Mouse (Mus musculus) layer of hippocampus, adult 8-10 months (tissue): ENCODE results near the gene Igf2bp3. TPM values are rescaled to one million over a fixed set of nuclear protein-coding genes. Genes with fewer than 3 reads are reported as not detected.

Source experiments
- DNase-seq, 2 experiments: peaks; one replicate each; pipeline ENCODE4 v3.0.0; 2022; ENCODE audit warnings: low spot score in 2 of 2
- total RNA-seq, 4 experiments: library from RNA; stranded (reverse); gene quantifications; 2 replicates each; pipeline ENCODE4 v1.2.4; 2022

Igf2bp3 gene
- total RNA-seq, 4 experiments from 2014 or later, result not detected

DNA sequence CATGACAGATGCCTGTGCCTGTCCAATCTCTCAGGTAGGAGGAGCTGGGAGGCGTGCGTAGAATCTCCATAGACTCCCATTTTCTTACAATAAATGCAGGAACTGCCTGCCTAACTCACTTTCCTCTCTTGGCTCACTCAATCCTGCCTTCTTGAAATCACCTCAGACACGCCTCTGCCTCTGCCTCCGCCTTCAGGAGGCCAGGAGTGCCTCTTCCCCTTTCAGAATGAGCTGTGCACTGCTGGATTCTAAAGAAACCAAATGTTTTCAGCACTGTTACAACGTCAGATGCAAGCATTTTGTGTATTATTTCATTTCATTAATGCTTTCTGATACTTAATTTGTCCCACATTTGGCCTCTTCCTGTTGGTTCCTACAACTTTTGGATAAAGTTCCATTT, 38.7 kb downstream of the Igf2bp3 start:
- no peak for DNase-seq

DNA sequence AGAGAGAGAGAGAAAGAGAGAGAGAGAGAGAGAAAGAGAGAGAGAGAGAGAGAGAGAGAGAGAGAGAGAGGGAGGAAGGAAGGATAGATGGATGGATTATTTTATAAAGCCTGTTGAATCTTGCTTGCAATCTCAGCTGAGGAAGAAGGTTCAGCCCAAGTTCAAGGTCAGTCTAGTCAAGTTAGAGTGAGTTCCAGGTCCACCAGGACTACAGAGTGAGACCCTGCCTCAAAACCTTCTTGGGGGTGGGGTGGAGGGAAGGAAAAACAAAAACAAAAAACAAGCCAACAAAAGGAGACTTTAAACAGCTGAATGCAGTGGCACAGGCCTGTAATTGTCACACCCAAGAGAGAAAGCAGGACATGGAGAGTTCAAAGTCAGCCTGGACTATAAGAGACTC, 40.1 kb downstream of the Igf2bp3 start:
- DNase-seq, result no peak

DNA sequence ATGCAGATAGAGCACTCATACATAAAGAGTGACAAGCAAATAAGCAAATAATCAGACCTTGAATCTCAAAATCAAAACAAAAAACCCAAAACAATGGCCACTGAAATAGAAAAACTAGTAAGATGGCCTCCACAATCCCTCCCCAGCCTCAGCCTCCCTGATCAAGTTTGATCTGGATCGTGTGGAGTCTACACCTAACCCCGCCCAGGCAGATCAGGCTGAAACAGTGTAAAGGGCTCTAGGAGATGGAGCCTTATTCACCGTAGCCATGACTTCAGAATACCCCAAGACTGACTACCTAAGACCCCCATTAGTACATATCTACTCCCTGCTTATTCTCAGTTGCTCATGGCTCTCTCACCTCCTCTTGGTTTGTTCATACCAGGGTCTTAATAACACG, 41.1 kb downstream of the Igf2bp3 start:
- no peak for DNase-seq

DNA sequence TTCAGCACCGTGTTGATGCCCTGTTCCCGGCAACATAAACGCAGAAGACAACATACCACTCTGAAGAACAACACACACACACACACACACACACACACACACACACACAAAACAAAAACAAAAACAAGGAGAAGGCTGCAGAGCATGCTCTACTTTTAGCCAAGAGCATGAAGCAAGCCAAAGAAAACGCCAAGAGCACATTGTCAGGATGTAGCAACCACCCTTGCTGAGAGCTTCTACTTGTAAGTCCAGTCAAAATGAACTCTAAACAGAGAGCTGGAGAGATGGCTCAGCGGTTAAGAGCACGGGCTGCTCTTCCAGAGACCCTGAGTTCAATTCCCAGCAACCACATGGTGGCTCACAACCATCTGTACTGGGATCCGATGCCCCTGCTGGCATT, 41.5 kb downstream of the Igf2bp3 start:
- no peak for DNase-seq

DNA sequence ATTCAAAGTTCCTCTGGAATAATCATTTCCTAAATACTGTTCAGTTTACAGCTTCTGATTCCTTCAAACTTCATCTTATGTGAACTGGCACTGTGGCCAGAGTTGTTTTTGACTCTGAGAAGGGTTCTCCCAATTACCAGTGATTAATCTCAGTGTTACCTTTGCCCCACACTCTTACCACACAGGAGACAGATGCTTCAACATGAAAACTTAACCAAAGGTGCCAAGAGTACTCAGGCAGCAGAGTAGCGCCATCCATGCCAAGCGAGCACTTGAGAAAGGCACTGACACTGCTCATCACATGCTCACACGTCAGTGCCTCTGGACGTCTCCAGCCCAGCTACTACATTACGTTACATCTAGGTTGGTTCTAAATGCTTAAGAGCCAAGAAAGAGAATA, 43.5 kb downstream of the Igf2bp3 start:
- no peak for DNase-seq

DNA sequence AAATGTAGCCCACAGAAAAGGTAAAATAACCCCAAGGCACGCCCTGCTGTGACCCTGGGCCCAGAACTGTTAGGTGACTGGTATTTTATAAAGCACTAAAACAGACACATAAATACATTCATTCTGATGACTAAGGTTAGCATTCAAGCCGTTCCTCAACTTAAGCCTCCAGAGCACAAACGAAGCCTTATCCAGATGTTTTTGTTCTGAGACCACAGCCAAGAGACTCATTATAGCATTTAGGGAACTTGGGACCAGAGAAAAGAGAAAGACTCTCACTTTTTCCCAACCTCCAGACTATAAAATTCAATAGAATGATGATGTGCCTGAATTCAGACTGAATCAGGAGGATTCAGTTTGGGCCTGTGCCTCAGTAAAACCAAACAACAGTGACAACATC, 46.1 kb downstream of the Igf2bp3 start:
- DNase-seq, result no peak

DNA sequence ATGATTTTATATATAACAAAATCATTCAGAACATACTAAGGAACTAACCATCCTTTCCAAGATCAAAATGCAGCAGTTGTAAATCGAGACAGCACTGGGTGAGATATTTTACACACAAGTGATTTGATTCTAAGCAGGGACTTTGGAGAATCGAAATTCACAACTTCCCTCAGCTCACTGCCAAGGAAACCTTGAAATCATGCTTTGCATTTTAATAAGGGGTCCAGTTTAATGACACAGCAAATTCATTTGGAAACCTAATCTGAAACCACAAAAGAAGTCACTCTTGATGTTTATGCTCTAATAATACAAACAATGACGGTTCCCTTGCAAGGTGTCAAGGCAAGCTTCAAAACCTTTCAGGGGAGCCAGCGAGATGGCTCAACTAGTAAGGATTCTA, 47.4 kb downstream of the Igf2bp3 start:
- DNase-seq, result no peak

DNA sequence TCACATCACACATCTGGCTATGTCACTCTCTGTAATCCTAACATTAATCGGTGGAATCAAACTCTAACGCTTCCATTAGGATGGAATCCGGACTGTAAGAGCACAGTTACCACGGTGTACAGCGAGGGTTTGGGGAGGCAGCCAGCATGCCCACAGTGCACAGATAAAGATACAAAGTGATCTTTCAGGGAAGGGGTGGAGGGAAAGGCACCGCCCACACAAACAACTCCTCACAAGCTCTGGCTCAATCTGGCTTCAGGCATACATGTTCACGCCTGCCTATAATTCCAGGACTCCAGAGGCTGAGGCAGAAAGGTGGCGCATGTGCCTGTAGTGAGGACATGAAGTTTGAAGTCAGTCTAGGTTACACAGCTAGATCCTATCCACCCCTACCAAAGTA, 48.4 kb downstream of the Igf2bp3 start:
- no peak for DNase-seq

DNA sequence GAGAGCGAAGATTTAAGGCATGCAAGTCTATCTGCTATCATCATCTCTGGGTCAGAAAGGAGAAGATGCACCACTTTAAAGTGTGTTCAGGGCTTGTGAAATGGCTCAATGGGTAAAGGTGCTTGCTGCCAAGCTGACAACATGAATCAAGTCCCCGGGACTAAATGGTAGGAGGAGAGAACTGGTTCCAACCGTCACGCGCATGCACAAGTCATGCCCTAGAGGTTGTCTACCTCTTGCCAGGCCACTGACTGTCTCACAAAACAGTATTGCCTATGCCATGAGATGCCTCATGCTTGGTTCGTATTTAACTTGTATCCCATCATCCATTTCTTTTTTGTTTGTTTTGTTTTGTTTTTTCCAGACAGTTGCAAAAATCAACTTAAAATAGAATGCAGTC, 48.9 kb downstream of the Igf2bp3 start:
- no peak for DNase-seq

DNA sequence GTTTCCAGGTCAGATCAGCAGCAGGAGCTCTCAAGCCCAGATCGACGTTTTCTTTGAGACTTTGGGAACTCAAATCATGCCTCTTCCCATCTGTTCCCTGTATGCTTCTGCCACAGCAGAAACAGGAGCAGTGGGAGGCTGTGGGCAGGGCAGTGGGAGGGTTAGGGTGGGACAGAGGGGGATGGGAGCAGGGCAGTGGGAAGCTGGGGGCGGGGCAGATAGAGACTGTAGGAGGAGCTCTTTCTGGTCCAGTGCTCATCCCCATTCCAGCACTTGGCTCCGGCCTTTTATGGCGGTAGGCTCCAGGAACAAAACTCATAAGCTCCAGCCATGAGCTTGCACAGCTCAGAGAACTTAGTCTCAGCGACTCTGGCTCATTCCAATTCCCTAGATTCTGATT, 49.7 kb downstream of the Igf2bp3 start:
- no peak for DNase-seq

DNA sequence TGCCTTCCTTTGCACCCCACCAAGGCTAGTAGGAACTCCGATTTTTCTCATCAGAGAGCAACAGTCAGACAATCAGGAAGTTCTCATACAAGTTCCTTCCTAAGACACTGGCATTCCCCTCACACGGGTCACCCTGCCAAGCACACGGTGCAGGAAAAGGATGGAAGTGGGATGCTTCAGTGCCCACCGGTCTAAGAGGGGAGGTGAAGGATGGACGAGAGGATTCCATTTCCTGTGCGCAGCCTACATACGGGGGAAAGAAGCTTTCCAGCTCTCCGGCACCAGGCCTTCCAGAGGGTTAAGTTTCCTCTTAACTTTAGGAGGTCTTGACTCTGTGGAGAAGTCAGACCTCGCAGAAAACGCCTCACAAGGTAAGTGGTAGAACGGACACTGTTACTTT, 50.1 kb downstream of the Igf2bp3 start:
- no peak for DNase-seq

DNA sequence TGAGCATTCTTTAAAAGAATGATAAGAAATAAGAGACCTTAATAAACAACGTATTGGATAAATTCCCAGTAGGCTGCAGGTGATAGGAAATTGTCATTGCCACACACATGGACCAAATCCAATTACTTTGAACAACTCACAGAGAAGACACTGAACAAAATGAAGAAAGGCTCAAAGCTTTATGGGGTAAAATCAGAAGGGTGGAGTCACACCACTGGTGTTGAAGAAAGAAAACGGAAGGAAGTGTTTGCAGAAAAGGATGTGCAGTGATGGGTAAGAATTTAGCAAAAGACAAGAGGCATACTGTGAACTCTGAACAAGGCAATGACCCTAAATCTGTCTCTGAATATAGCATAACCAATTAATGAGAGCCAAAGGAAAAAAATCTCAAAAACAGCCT, 54.8 kb downstream of the Igf2bp3 start:
- no peak for DNase-seq

DNA sequence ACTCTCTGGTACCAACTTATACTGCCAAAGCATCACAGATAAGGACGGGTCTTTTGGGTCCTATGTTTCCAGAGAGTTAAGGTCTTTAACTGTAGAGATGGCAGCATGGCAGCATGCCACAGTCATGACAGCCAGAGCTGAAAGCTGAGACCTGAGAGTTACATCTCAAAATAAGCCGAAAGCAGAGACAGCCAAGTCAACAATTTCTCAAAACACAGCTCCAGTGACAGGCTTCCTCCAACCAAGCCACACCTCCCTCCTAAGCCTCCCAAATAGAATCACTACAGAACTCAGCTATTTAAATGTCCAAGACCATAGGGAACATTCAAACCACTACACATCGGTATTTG, 58.0 kb downstream of the Igf2bp3 start:
- no peak for DNase-seq

DNA sequence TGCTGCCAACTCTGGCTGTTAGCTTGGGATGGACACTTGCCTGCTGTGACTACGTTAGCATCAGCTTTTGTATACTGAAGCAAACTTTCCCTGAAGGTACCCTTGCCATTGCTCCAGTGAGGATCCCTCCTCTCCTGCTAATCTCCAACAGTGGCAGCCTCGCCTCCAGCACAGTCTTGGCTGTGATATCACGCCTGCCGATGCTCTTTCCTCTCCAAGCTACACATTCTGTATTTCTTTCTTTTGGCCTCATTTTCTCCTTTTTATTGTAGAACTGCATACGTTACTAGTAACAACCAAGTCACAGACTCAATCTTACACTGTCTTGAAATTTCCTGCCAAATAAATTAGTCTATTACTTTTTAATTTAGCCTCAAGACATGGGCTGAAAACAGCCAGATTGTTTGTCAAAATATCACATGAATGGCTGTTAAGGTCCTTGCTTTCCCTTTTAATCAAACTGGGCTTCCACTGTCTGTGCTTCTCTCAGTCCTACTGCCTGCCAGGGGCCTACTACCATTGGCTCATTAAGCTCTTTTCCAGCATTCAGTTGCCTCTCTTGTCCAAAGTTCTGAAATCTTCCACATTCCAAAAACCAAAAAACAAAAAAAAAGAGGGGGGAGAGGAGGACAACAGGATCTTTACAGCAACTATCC, 58.5 kb downstream of the Igf2bp3 start:
- DNase-seq, result no peak

DNA sequence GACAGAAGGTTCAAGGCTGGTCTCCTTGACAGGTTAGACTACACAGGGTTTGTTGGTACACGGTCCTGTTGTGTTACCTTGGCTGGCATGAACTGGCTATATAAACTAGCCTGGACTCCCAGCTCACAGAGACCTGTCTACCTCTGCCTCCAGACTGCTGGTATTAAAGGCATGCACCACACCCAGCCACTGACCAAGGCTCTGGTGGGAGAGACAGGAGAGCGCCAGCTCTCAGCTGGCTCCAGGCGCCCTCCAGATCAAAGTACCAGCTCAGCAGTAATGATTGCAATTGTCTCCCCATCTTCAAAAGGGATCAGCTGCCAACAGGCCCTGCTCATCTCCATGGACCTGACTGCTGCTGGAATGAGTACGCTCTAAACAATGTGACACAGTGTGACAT, 63.3 kb downstream of the Igf2bp3 start:
- DNase-seq, result no peak

DNA sequence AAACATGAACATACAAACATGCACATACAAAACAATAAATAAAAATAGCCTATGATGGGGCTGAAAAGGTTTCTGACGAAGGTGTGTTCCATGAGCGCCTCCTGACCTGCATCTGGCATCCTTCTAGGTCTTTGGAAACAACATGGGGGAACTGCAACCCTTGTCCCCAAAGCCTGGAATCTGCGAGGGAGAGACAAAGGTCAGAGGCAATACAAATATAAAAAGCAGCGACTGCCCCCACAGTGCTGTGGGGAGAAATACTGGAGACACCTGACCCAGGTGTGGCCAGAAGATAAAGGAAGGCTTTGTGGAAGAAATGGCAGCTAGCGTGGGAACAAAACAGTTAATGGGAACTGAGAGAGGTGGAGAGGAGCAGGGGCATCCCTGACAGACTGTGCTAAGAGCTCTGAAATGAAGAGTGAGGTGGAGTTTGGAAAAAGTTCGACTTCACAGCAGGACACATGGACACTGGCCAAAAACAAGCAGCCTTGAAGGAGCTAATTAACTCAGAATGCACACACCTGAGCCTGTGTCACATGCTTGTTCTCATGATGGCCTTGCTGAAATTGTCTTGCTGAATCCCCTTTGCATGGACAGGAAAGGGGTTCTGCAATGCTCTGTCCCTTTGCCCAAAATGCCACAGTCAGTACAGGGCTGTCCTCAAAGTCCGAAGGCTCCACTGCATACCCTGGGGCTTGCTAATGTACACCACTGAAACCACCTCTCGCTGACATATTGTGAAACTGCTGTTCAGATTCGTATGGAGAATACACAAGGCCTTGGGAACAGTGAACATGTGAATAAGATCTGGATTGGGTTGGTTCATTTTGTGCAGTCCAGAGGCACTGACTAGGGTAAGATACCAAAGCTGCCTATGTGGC, 64.2 kb downstream of the Igf2bp3 start:
- no peak for DNase-seq

DNA sequence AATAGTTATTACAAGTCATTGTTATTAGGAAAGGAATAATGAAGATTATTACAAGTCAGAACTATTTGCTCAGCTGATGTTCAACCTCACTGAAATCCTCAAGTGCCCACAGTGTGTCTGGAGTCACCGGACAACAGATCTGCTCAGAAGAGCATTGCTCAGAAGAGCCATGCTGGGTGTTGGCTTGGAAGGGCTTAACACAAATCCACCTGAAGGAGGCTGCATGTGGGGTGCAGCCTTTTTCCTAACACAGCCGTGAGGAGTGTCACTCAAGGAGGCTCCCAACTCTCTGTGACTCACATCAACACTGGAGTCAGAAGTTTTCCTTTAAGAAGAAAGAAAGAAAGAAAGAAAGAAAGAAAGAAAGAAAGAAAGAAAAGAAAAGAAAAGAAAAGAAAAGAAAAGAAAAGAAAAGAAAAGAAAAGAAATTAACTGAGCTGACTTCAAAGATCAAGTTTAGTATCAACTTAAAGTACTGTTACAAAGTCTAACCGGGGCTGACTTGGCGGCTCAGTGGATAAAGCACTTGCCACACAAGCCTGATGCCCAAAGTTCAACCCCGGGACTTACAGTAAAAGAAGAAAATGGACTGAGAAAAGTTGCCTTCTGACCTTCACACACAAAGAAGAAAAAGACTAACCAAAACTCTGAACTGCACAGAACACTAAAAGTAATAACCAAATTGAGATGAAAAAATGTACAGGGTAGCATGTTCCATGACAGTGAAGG, 65.4 kb downstream of the Igf2bp3 start:
- DNase-seq, result no peak

DNA sequence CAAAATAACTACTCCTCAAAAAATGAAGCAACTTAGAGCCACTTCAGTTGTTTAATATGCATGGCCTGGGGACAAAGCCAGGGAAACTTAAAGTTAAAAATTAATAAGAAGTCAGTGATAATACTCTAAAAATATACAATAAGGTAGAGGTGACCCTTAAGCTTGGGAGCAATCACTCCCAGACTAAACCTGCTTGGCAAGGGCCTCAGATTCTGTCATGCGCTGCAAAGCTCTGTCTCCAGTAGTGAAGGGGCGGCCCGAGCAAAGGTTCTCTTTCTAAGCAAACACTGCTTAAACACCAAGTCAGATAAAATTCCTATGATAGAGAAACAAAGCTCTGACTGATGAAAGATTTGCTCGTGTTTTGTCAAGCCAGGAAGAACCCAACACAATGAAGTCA, 66.0 kb downstream of the Igf2bp3 start:
- no peak for DNase-seq

DNA sequence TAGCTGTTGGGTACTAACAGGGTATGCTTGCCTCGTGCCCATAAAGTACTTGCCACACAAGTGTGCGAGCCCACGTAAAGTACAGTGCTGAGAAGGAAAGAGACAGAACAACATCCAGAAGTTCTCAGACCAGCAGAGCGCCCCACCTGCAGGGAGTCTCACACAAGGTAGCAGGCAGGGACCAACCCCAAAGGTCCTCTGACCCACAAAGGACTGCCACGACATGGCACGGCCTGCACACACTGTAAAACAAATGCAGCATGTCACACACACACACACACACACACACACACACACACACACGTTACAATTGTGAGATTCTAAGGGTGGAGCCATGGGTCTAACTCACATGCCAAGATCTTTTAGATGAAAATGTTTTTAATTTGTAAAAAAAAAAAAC, 66.4 kb downstream of the Igf2bp3 start:
- DNase-seq, result no peak

DNA sequence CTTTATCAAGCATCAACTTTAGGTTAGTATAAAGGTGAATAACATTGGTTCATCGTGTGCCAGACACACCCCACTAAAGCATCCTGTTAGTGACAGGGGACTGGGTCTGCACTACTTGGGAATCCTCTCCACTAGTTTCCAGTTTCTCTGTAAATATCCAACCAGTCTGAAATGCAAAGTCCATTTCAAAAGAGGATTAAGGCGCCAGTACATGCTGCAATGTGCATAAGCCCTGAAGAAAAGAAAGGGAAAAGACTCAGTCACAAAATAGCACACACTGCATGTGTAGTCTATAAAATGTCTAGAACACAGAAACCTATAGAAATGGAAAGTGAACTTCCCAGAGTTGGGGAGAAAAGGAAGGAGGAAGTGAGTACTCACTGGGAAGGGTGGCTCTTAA, 68.3 kb downstream of the Igf2bp3 start:
- no peak for DNase-seq

DNA sequence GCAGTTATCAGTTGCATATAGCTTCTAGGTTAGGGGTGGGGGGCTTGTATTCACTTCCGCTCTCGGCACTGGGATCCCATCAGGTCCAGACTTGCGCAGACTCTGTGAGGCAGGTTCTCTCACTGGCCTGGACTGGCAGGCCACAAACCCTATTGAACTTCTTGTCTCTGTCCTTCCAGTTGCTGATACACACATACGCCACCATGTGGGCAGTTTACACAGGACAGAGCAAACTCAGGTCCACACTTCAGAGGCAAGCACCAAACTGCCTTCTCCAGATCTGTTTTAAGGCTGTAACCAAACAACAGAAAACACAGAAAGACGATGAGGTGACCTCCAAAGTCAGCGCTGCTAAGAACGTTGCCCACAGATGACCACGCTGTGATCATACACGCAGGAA, 72.3 kb downstream of the Igf2bp3 start:
- peak in 1 of 2 experiments; percentile 5 for DNase-seq

DNA sequence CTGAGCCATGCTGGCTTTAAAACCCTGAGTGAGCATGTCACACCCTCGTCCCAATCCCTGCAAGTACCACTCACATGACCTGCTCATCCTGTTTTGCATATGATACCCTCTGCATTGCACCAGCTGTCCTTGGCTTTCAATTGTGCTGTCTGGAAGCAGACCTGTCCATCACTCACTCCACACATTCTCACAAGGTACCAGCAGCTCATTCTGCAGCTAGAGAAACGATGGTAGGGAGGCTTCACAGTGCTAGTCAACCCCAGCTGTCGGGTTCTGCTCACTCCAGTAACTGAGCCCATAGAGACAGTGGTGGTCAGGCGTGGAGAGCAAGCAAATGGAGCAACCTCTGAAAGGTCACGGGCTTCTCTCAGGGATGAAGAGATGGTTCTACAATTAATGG, 73.6 kb downstream of the Igf2bp3 start:
- DNase-seq, result no peak
